Mouse (Mus musculus): ENCODE results near the gene Gpx7.
"Not testable (repeated sequence)": the region's sequence is repeated elsewhere in the genome, so short reads cannot be mapped to it uniquely, and the experiment has no call there.

Gene Gpx7

GRCm38 (mm10) chr4:108391124-108391523 is 15.6 kb downstream of the Gpx7 start:
- no peak for DNase-seq (ENCODE audit: low spot score in 2 of 2)

GRCm38 (mm10) chr4:108388741-108389140 is 18.0 kb downstream of the Gpx7 start:
- no peak for DNase-seq (ENCODE audit: low spot score in 2 of 2)

- DNase-seq (ENCODE audit: low spot score in 2 of 2) = peak; percentile 62 to 76
These were observed 19.0 kb downstream of the Gpx7 start for GRCm38 (mm10) chr4:108387681-108388253.

GRCm38 (mm10) chr4:108387106-108387505 is 19.7 kb downstream of the Gpx7 start:
- no peak for DNase-seq (ENCODE audit: low spot score in 2 of 2)

- DNase-seq (ENCODE audit: low spot score in 2 of 2) = no peak
These were observed 20.7 kb downstream of the Gpx7 start for GRCm38 (mm10) chr4:108386087-108386486.

- no peak for DNase-seq (ENCODE audit: low spot score in 2 of 2)
These were observed 23.5 kb downstream of the Gpx7 start, which contains the start of gene Shisal2a for GRCm38 (mm10) chr4:108383183-108383714. TSS of gene Shisal2a (minus strand) at chr4:108383349.

- DNase-seq (ENCODE audit: low spot score in 2 of 2) = no peak
These were observed 26.6 kb downstream of the Gpx7 start for GRCm38 (mm10) chr4:108380146-108380545.

GRCm38 (mm10) chr4:108379476-108379875 is 27.3 kb downstream of the Gpx7 start:
- no peak for DNase-seq (ENCODE audit: low spot score in 2 of 2)

- no peak for DNase-seq (ENCODE audit: low spot score in 2 of 2)
These were observed 34.6 kb downstream of the Gpx7 start for GRCm38 (mm10) chr4:108372166-108372565.

GRCm38 (mm10) chr4:108371421-108371820 is 35.3 kb downstream of the Gpx7 start:
- DNase-seq (ENCODE audit: low spot score in 2 of 2) = no peak

GRCm38 (mm10) chr4:108370409-108370808 is 36.4 kb downstream of the Gpx7 start:
- no peak for DNase-seq (ENCODE audit: low spot score in 2 of 2)

GRCm38 (mm10) chr4:108369254-108369653 is 37.5 kb downstream of the Gpx7 start:
- DNase-seq (ENCODE audit: low spot score in 2 of 2) = no peak

- DNase-seq (ENCODE audit: low spot score in 2 of 2) = no peak
These were observed 42.7 kb downstream of the Gpx7 start for GRCm38 (mm10) chr4:108364111-108364476.

- no peak for DNase-seq (ENCODE audit: low spot score in 2 of 2)
These were observed 43.2 kb downstream of the Gpx7 start for GRCm38 (mm10) chr4:108363355-108364110.

- peak in 1 of 2 experiments; percentile 33 for DNase-seq (ENCODE audit: low spot score in 2 of 2)
These were observed 44.2 kb downstream of the Gpx7 start for GRCm38 (mm10) chr4:108362321-108363261.

- DNase-seq (ENCODE audit: low spot score in 2 of 2) = peak; percentile 68 to 71
These were observed 46.4 kb downstream of the Gpx7 start for GRCm38 (mm10) chr4:108360136-108361055.

GRCm38 (mm10) chr4:108358498-108358897 is 48.3 kb downstream of the Gpx7 start:
- DNase-seq (ENCODE audit: low spot score in 2 of 2) = no peak

GRCm38 (mm10) chr4:108357458-108357857 is 49.3 kb downstream of the Gpx7 start:
- DNase-seq (ENCODE audit: low spot score in 2 of 2) = no peak

GRCm38 (mm10) chr4:108353591-108353990 is 53.2 kb downstream of the Gpx7 start:
- not testable (repeated sequence) for DNase-seq (ENCODE audit: low spot score in 2 of 2)

- peak in 1 of 2 experiments; percentile 31 for DNase-seq (ENCODE audit: low spot score in 2 of 2)
These were observed 55.9 kb downstream of the Gpx7 start for GRCm38 (mm10) chr4:108350819-108351218.
